Mouse (Mus musculus): ENCODE data around the gene Cd300lg. TPM values are rescaled to one million over a fixed set of nuclear protein-coding genes. Genes with fewer than 3 reads are reported as not detected.

Cd300lg gene
- polyA plus RNA-seq, 1 experiment, result 5.4 TPM

- 6% methylated on average over 23 of the region's 23 CpGs for WGBS
- H3K4me1 ChIP-seq (ENCODE audit: control insufficient read depth, insufficient read depth, insufficient read length, low read length), result peaks cover 3% of the 10 kb centered on the region; the same call in 1 of the 2 replicates
- H3K27ac ChIP-seq (ENCODE audit: insufficient read depth, low read depth, low read length), result no peak overlapping the region
- H3K4me3 ChIP-seq (ENCODE audit: low read depth, low read length), result peak overlapping the region; percentile 28
- TF ChIP-seq POLR2A (IDR thresholded peaks at IDR 0.05; ENCODE audit: low read depth, low read length), result no peak
- TF ChIP-seq CTCF (IDR thresholded peaks at IDR 0.05; ENCODE audit: extremely low read depth, insufficient read length, insufficient replicate concordance, low read depth, low read length), result peak; percentile 95
- no peaks in the 10 kb centered on the region for H3K36me3 ChIP-seq (ENCODE audit: control insufficient read depth, insufficient read depth, low read length)
- peaks cover 5% of the 10 kb centered on the region; the same call in 1 of the 2 replicates for H3K27me3 ChIP-seq (ENCODE audit: control insufficient read depth, insufficient read depth, low read length)
Observed at GRCm38 (mm10) chr11:102061236-102061940, 20.1 kb downstream of the Cd300lg start.

- peaks cover 3% of the 10 kb centered on the region; the same call in 1 of the 2 replicates for H3K4me1 ChIP-seq (ENCODE audit: control insufficient read depth, insufficient read depth, insufficient read length, low read length)
- H3K4me3 ChIP-seq (ENCODE audit: low read depth, low read length), result no peak overlapping the region
- no peaks in the 10 kb centered on the region for H3K36me3 ChIP-seq (ENCODE audit: control insufficient read depth, insufficient read depth, low read length)
- no peak overlapping the region for H3K27ac ChIP-seq (ENCODE audit: insufficient read depth, low read depth, low read length)
- 52% methylated on average over 16 of the region's 16 CpGs for WGBS
- no peak for TF ChIP-seq POLR2A (IDR thresholded peaks at IDR 0.05; ENCODE audit: low read depth, low read length)
- no peak for TF ChIP-seq CTCF (IDR thresholded peaks at IDR 0.05; ENCODE audit: extremely low read depth, insufficient read length, insufficient replicate concordance, low read depth, low read length)
- H3K27me3 ChIP-seq (ENCODE audit: control insufficient read depth, insufficient read depth, low read length), result peaks cover 5% of the 10 kb centered on the region; the same call in 1 of the 2 replicates
Observed at GRCm38 (mm10) chr11:102061941-102062473, 20.7 kb downstream of the Cd300lg start.

- H3K36me3 ChIP-seq (ENCODE audit: control insufficient read depth, insufficient read depth, low read length), result no peaks in the 10 kb centered on the region
- 47% methylated on average over 13 of the region's 13 CpGs for WGBS
- no peak for TF ChIP-seq CTCF (IDR thresholded peaks at IDR 0.05; ENCODE audit: extremely low read depth, insufficient read length, insufficient replicate concordance, low read depth, low read length)
- TF ChIP-seq POLR2A (IDR thresholded peaks at IDR 0.05; ENCODE audit: low read depth, low read length), result no peak
- H3K27ac ChIP-seq (ENCODE audit: insufficient read depth, low read depth, low read length), result no peak overlapping the region
- H3K4me1 ChIP-seq (ENCODE audit: control insufficient read depth, insufficient read depth, insufficient read length, low read length), result peaks cover 3% of the 10 kb centered on the region; the same call in 1 of the 2 replicates
- H3K4me3 ChIP-seq (ENCODE audit: low read depth, low read length), result no peak overlapping the region
- peaks cover 5% of the 10 kb centered on the region; the same call in 1 of the 2 replicates for H3K27me3 ChIP-seq (ENCODE audit: control insufficient read depth, insufficient read depth, low read length)
Observed at GRCm38 (mm10) chr11:102063076-102063475, 21.8 kb downstream of the Cd300lg start.

GRCm38 (mm10) chr11:102068969-102069368 is 27.7 kb downstream of the Cd300lg start:
- no peak overlapping the region for H3K4me3 ChIP-seq (ENCODE audit: low read depth, low read length)
- no peak overlapping the region for H3K27ac ChIP-seq (ENCODE audit: insufficient read depth, low read depth, low read length)
- no peaks in the 10 kb centered on the region for H3K27me3 ChIP-seq (ENCODE audit: control insufficient read depth, insufficient read depth, low read length)
- no peaks in the 10 kb centered on the region for H3K4me1 ChIP-seq (ENCODE audit: control insufficient read depth, insufficient read depth, insufficient read length, low read length)
- TF ChIP-seq POLR2A (IDR thresholded peaks at IDR 0.05; ENCODE audit: low read depth, low read length) (no peak), CTCF (IDR thresholded peaks at IDR 0.05; ENCODE audit: extremely low read depth, insufficient read length, insufficient replicate concordance, low read depth, low read length) (no peak)
- H3K36me3 ChIP-seq (ENCODE audit: control insufficient read depth, insufficient read depth, low read length), result no peaks in the 10 kb centered on the region
- WGBS, result 41% methylated on average over 2 of the region's 2 CpGs

GRCm38 (mm10) chr11:102069633-102070032 is 28.3 kb downstream of the Cd300lg start:
- H3K4me3 ChIP-seq (ENCODE audit: low read depth, low read length), result no peak overlapping the region
- H3K27me3 ChIP-seq (ENCODE audit: control insufficient read depth, insufficient read depth, low read length), result no peaks in the 10 kb centered on the region
- no peak overlapping the region for H3K27ac ChIP-seq (ENCODE audit: insufficient read depth, low read depth, low read length)
- no peak for TF ChIP-seq POLR2A (IDR thresholded peaks at IDR 0.05; ENCODE audit: low read depth, low read length)
- TF ChIP-seq CTCF (IDR thresholded peaks at IDR 0.05; ENCODE audit: extremely low read depth, insufficient read length, insufficient replicate concordance, low read depth, low read length), result no peak
- WGBS, result 79% methylated on average over 11 of the region's 11 CpGs
- H3K4me1 ChIP-seq (ENCODE audit: control insufficient read depth, insufficient read depth, insufficient read length, low read length), result no peaks in the 10 kb centered on the region
- no peaks in the 10 kb centered on the region for H3K36me3 ChIP-seq (ENCODE audit: control insufficient read depth, insufficient read depth, low read length)

- no peak for TF ChIP-seq CTCF (IDR thresholded peaks at IDR 0.05; ENCODE audit: extremely low read depth, insufficient read length, insufficient replicate concordance, low read depth, low read length)
- no peak for TF ChIP-seq POLR2A (IDR thresholded peaks at IDR 0.05; ENCODE audit: low read depth, low read length)
- 39% methylated on average over 12 of the region's 13 CpGs for WGBS
- Histone ChIP-seq H3K4me1 (ENCODE audit: control insufficient read depth, insufficient read depth, insufficient read length, low read length) (no peaks in the 10 kb centered on the region), H3K27me3 (ENCODE audit: control insufficient read depth, insufficient read depth, low read length) (no peaks in the 10 kb centered on the region), H3K36me3 (ENCODE audit: control insufficient read depth, insufficient read depth, low read length) (no peaks in the 10 kb centered on the region), H3K27ac (ENCODE audit: insufficient read depth, low read depth, low read length) (no peak overlapping the region), H3K4me3 (ENCODE audit: low read depth, low read length) (no peak overlapping the region)
Observed at GRCm38 (mm10) chr11:102070426-102070825, 29.1 kb downstream of the Cd300lg start.

GRCm38 (mm10) chr11:102072729-102073128 is 31.4 kb downstream of the Cd300lg start:
- no peaks in the 10 kb centered on the region for H3K36me3 ChIP-seq (ENCODE audit: control insufficient read depth, insufficient read depth, low read length)
- TF ChIP-seq POLR2A (IDR thresholded peaks at IDR 0.05; ENCODE audit: low read depth, low read length) (no peak), CTCF (IDR thresholded peaks at IDR 0.05; ENCODE audit: extremely low read depth, insufficient read length, insufficient replicate concordance, low read depth, low read length) (no peak)
- no peaks in the 10 kb centered on the region for H3K27me3 ChIP-seq (ENCODE audit: control insufficient read depth, insufficient read depth, low read length)
- WGBS, result 80% methylated on average over 5 of the region's 5 CpGs
- H3K4me3 ChIP-seq (ENCODE audit: low read depth, low read length), result no peak overlapping the region
- no peaks in the 10 kb centered on the region for H3K4me1 ChIP-seq (ENCODE audit: control insufficient read depth, insufficient read depth, insufficient read length, low read length)
- H3K27ac ChIP-seq (ENCODE audit: insufficient read depth, low read depth, low read length), result no peak overlapping the region

Data from small intestine, adult 2 months (tissue).